Mouse (Mus musculus): ENCODE measurements around the gene Zc3h8. TPM values are rescaled to one million over a fixed set of nuclear protein-coding genes. Genes with fewer than 3 reads are reported as not detected.
A peak's percentile ranks its signal among the peaks of the same experiment; 100 is the strongest.

The Zc3h8 gene
- polyA plus RNA-seq, 1 experiment: 1.6 TPM

- no peak for DNase-seq
- 75% methylated on average over 5 of the region's 5 CpGs for WGBS
- no peak for TF ChIP-seq CTCF (IDR thresholded peaks at IDR 0.05; ENCODE audit: insufficient read depth, low read length)
- TF ChIP-seq POLR2A (IDR thresholded peaks at IDR 0.05; ENCODE audit: borderline replicate concordance, extremely low read depth, low read depth, low read length): no peak
- Histone ChIP-seq H3K4me1 (ENCODE audit: control insufficient read depth, insufficient read depth, low read length) (peaks cover 2% of the 10 kb centered on the region; the same call in 1 of the 2 replicates), H3K4me3 (replicated peaks; ENCODE audit: extremely low read depth, low read depth, low read length) (no peak overlapping the region)
Observed at GRCm38 (mm10) chr2:128965505-128966105, 21.7 kb upstream of the Zc3h8 start.

DNA sequence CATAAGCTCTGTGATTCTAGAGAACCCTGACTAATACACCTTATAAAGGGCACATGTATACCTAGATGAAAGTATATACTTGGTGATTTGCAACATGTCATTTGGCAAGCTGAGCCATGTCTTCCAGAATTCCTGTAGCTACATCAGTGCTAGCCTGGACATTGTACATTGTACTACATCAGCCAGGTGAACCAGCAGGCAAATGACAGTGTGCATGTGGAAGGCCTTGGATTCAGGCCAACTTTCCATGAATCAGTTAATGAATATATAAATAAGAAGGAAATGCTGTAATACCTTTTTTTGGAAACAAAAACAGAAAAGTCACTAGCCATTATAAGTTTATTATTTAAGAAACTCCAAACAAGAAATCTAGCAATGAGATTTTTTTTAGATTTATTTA is 10.3 kb upstream of the Zc3h8 start:
- no peaks in the 10 kb centered on the region for H3K4me1 ChIP-seq (ENCODE audit: control insufficient read depth, insufficient read depth, low read length)
- H3K4me3 ChIP-seq (replicated peaks; ENCODE audit: extremely low read depth, low read depth, low read length): no peak overlapping the region
- TF ChIP-seq POLR2A (IDR thresholded peaks at IDR 0.05; ENCODE audit: borderline replicate concordance, extremely low read depth, low read depth, low read length) (no peak), CTCF (IDR thresholded peaks at IDR 0.05; ENCODE audit: insufficient read depth, low read length) (no peak)
- DNase-seq: no peak

- Histone ChIP-seq H3K4me3 (replicated peaks; ENCODE audit: extremely low read depth, low read depth, low read length) (no peak overlapping the region), H3K4me1 (ENCODE audit: control insufficient read depth, insufficient read depth, low read length) (no peaks in the 10 kb centered on the region)
- WGBS: 33% methylated on average over 6 of the region's 6 CpGs
- no peak for DNase-seq
- TF ChIP-seq CTCF (IDR thresholded peaks at IDR 0.05; ENCODE audit: insufficient read depth, low read length) (peak; percentile 44; the same call in 1 of the 2 replicates), POLR2A (IDR thresholded peaks at IDR 0.05; ENCODE audit: borderline replicate concordance, extremely low read depth, low read depth, low read length) (no peak)
Observed at GRCm38 (mm10) chr2:128947962-128948588, 4.2 kb upstream of the Zc3h8 start.

DNA sequence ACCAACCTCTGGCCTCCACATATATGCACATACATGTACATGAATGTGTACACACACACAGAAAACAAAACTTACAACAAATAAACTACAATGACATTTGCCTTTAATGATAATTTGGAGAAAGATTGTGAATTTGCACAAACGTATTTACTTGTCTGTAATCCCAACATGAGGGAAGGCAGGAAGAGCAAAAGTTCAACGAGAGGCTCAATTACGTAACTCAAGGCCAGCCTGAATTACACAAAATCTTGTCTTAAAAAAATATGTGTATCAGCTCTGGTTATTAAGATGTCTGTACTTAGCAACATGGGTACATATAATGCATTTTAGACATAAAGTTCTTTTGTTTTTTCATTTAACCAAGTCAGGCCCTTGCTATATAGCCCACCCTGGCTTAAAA is 7.6 kb downstream of the Zc3h8 start:
- DNase-seq: no peak
- 67% methylated on average over 3 of the region's 3 CpGs for WGBS
- TF ChIP-seq CTCF (IDR thresholded peaks at IDR 0.05; ENCODE audit: insufficient read depth, low read length) (no peak), POLR2A (IDR thresholded peaks at IDR 0.05; ENCODE audit: borderline replicate concordance, extremely low read depth, low read depth, low read length) (no peak)
- Histone ChIP-seq H3K4me1 (ENCODE audit: control insufficient read depth, insufficient read depth, low read length) (no peaks in the 10 kb centered on the region), H3K4me3 (replicated peaks; ENCODE audit: extremely low read depth, low read depth, low read length) (no peak overlapping the region)

GRCm38 (mm10) chr2:128930704-128931103 is 13.2 kb downstream of the Zc3h8 start:
- DNase-seq: no peak
- H3K4me3 ChIP-seq (replicated peaks; ENCODE audit: extremely low read depth, low read depth, low read length): no peak overlapping the region
- H3K4me1 ChIP-seq (ENCODE audit: control insufficient read depth, insufficient read depth, low read length): no peaks in the 10 kb centered on the region
- no peak for TF ChIP-seq CTCF (IDR thresholded peaks at IDR 0.05; ENCODE audit: insufficient read depth, low read length)
- TF ChIP-seq POLR2A (IDR thresholded peaks at IDR 0.05; ENCODE audit: borderline replicate concordance, extremely low read depth, low read depth, low read length): no peak

GRCm38 (mm10) chr2:128928446-128928845 is 15.4 kb downstream of the Zc3h8 start:
- H3K4me1 ChIP-seq (ENCODE audit: control insufficient read depth, insufficient read depth, low read length): no peaks in the 10 kb centered on the region
- TF ChIP-seq POLR2A (IDR thresholded peaks at IDR 0.05; ENCODE audit: borderline replicate concordance, extremely low read depth, low read depth, low read length): no peak
- no peak for TF ChIP-seq CTCF (IDR thresholded peaks at IDR 0.05; ENCODE audit: insufficient read depth, low read length)
- DNase-seq: no peak
- no peak overlapping the region for H3K4me3 ChIP-seq (replicated peaks; ENCODE audit: extremely low read depth, low read depth, low read length)
- WGBS: 76% methylated on average over 3 of the region's 3 CpGs

DNA sequence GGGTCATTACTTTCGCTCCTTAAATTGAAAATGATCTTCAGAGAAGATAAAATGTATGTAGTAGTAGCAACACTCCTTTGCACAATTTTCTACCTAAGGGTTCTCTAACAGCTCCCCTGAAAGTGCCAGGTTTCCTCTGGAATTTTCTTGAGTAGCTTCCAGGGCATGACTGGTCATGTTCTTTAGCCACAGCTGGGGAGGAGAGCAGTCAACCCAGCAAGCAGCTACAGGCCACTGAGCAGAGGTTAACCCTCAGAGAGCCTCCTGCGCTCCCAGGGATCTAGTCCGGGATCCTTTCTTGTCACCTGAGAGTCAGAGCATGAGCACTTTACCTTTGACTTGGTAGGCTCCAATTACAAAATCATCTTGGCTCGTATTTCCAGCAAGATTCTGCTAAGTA is 19.1 kb downstream of the Zc3h8 start:
- no peak overlapping the region for H3K4me3 ChIP-seq (replicated peaks; ENCODE audit: extremely low read depth, low read depth, low read length)
- no peak for TF ChIP-seq CTCF (IDR thresholded peaks at IDR 0.05; ENCODE audit: insufficient read depth, low read length)
- H3K4me1 ChIP-seq (ENCODE audit: control insufficient read depth, insufficient read depth, low read length): no peaks in the 10 kb centered on the region
- DNase-seq: no peak
- 88% methylated on average over 4 of the region's 4 CpGs for WGBS

GRCm38 (mm10) chr2:128916528-128916927 is 27.3 kb downstream of the Zc3h8 start:
- Histone ChIP-seq H3K4me1 (ENCODE audit: control insufficient read depth, insufficient read depth, low read length) (no peaks in the 10 kb centered on the region), H3K4me3 (replicated peaks; ENCODE audit: extremely low read depth, low read depth, low read length) (no peak overlapping the region)
- 59% methylated on average over 3 of the region's 3 CpGs for WGBS
- TF ChIP-seq POLR2A (IDR thresholded peaks at IDR 0.05; ENCODE audit: borderline replicate concordance, extremely low read depth, low read depth, low read length) (no peak), CTCF (IDR thresholded peaks at IDR 0.05; ENCODE audit: insufficient read depth, low read length) (no peak)
- no peak for DNase-seq

DNA sequence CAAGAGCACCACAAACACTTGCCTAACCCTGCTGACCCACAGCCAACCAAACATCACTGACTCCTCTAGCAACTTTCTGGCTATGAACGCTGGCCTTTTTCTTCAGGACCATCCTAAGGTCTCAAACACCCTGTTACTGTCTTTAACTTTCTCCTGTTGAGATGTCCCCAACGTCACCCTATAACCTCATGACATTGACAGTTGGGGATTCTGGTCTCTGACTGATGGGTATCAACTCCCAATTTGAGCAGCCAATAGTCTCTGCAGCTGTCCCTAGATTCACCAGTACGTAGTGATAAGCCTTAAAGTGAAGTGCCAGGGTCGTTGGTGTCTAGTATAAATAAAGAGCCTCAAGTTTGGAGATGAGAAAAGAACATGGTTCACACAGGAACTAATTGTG is 28.9 kb downstream of the Zc3h8 start:
- TF ChIP-seq CTCF (IDR thresholded peaks at IDR 0.05; ENCODE audit: insufficient read depth, low read length) (no peak), POLR2A (IDR thresholded peaks at IDR 0.05; ENCODE audit: borderline replicate concordance, extremely low read depth, low read depth, low read length) (no peak)
- Histone ChIP-seq H3K4me3 (replicated peaks; ENCODE audit: extremely low read depth, low read depth, low read length) (no peak overlapping the region), H3K4me1 (ENCODE audit: control insufficient read depth, insufficient read depth, low read length) (no peaks in the 10 kb centered on the region)
- no peak for DNase-seq
- 70% methylated on average over 4 of the region's 4 CpGs for WGBS

- TF ChIP-seq POLR2A (IDR thresholded peaks at IDR 0.05; ENCODE audit: borderline replicate concordance, extremely low read depth, low read depth, low read length) (no peak), CTCF (IDR thresholded peaks at IDR 0.05; ENCODE audit: insufficient read depth, low read length) (no peak)
- Histone ChIP-seq H3K4me1 (ENCODE audit: control insufficient read depth, insufficient read depth, low read length) (no peaks in the 10 kb centered on the region), H3K4me3 (replicated peaks; ENCODE audit: extremely low read depth, low read depth, low read length) (no peak overlapping the region)
- DNase-seq: no peak
- WGBS: 66% methylated on average over 3 of the region's 3 CpGs
Observed at GRCm38 (mm10) chr2:128903661-128904060, 40.2 kb downstream of the Zc3h8 start.

Data from lung, adult 2 months (tissue).